18 mouse cellular contexts compared by ENCODE assay signal in genomic region chr11:111202780-111203179, GRCm38 (mm10).
"Had no signal": no experiment of that assay in that cellular context is flagged by ENCODE, and none has a peak within 500 bp of the region (broad histone marks: within the 10 kb centered on the region; RNA-seq: fewer than 3 reads in every experiment).

No protein-coding gene starts in this region.

- ATAC-seq: midbrain, embryonic 16.5 days had no signal

- H3K4me1 ChIP-seq: midbrain, embryonic 10.5 days; midbrain, embryonic 12.5 days; neural tube, embryonic 13.5 days; neural tube, embryonic 15.5 days; stomach, embryonic 15.5 days had no signal

- H3K27ac ChIP-seq: liver, embryonic 14.5 days; midbrain, embryonic 10.5 days; midbrain, embryonic 12.5 days; neural tube, embryonic 13.5 days; neural tube, embryonic 15.5 days; stomach, embryonic 15.5 days; stomach, postnatal 0 days had no signal

- H3K27me3 ChIP-seq: midbrain, embryonic 12.5 days; neural tube, embryonic 13.5 days; neural tube, embryonic 15.5 days; stomach, embryonic 15.5 days had no signal

- DNase-seq: lung, adult 18-20 months; lung, embryonic 14.5 days; lung, postnatal 10 days; lung, postnatal 4 days; midbrain, embryonic 14.5 days; right cerebral cortex, postnatal 14 days; thymus, adult 2 months; thymus, postnatal 14 days; thymus, postnatal 36 days had no signal

- H3K4me3 ChIP-seq: midbrain, embryonic 10.5 days; midbrain, embryonic 12.5 days; myocyte; neural tube, embryonic 13.5 days; neural tube, embryonic 15.5 days; stomach, embryonic 15.5 days had no signal

- H3K4me2 ChIP-seq: lung, embryonic 14.5 days; midbrain, embryonic 12.5 days; neural tube, embryonic 13.5 days; neural tube, embryonic 15.5 days; stomach, embryonic 15.5 days had no signal

- H3K9ac ChIP-seq: liver, embryonic 14.5 days; lung, embryonic 14.5 days; midbrain, embryonic 12.5 days; neural tube, embryonic 13.5 days; neural tube, embryonic 15.5 days; stomach, embryonic 15.5 days had no signal

- H3K9me3 ChIP-seq: midbrain, embryonic 10.5 days; midbrain, embryonic 12.5 days; neural tube, embryonic 13.5 days; neural tube, embryonic 15.5 days; stomach, embryonic 15.5 days had no signal

- H3K36me3 ChIP-seq: midbrain, embryonic 10.5 days; midbrain, embryonic 12.5 days; neural tube, embryonic 13.5 days; neural tube, embryonic 15.5 days; stomach, embryonic 15.5 days had no signal
